Mouse (Mus musculus) gastrocnemius, adult 2 months (tissue): ENCODE measurements around the gene Prrt1. TPM values are rescaled to one million over a fixed set of nuclear protein-coding genes. Genes with fewer than 3 reads are reported as not detected.

ENCODE experiments used
- DNase-seq: peaks from one replicate; pipeline ENCODE4 v3.0.0; 2022
- H3K27ac ChIP-seq: fragments of 200-600 bp; 2 replicates; pipeline ENCODE4 v1.8.1; 2022; ENCODE audit warnings: mild to moderate bottlenecking
- H3K4me3 ChIP-seq: fragments of 200-600 bp; 2 replicates; pipeline ENCODE4 v1.8.1; 2022; ENCODE audit warnings: mild to moderate bottlenecking, moderate library complexity
- CTCF ChIP-seq: fragments of 200-600 bp; IDR thresholded peaks from 2 replicates; pipeline ENCODE4 v1.8.1; 2022; ENCODE audit warnings: antibody characterized with exemption, mild to moderate bottlenecking, moderate library complexity
- intact Hi-C: fragments of 180-260 bp; cut with DNase I; formaldehyde crosslinking; loops from one replicate; pipeline ENCODE4 v1.15.1; 2025
- long read RNA-seq, 2 experiments: library from polyadenylated mRNA; stranded (forward); transcript quantifications; one replicate each; pipeline ENCODE4 v2.0.0; 2021
- total RNA-seq, 2 experiments: library from RNA; stranded (reverse); gene quantifications; 2 replicates each; pipeline ENCODE4 v1.2.3; 2021

Gene Prrt1
- total RNA-seq: under 1 TPM; 0.28 to 0.36 TPM
- long read RNA-seq, experiment 1: 0 reads
- long read RNA-seq, experiment 2: 0 reads

DNA sequence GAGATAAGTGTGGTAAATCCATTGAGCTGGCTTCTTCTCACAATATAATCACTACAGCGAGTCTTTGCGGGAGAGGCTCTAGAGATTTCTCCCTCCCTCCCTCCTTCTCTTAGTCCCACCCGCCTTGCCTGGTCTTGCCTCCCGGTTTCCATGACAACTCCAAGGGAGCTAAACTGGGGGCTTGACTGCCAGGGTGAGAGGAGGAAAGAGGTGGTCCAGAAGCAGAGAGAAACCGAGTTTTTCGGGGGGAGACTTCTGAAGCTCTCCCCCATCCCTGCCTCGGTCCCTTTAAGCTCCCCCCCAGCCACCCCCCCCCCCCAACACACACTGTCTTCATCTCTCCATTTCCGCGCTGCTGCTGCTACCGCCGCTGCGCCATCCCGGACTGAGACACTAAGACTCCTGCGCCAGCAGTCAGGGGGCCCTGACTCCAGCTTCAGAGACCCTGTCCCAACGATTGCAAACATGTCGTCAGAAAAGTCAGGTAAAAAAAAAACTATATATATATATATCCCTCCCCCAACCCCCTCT is at the start of gene Prrt1:
Prrt1 (plus strand) TSS at position 313 of the 531 bp plus-strand sequence.
- TF ChIP-seq CTCF: no peak
- intact Hi-C loops: no loop called here
- DNase-seq: no peak
- Histone ChIP-seq H3K27ac (peak within 1 kb of the TSS; percentile 96), H3K4me3 (peak within 1 kb of the TSS; percentile 94)

- intact Hi-C loops: no loop called here
- TF ChIP-seq CTCF: no peak
- H3K27ac ChIP-seq: no peak overlapping the region
- no peak for DNase-seq
- no peak overlapping the region for H3K4me3 ChIP-seq
Observed at GRCm38 (mm10) chr17:34582528-34582927, 46.8 kb upstream of the Prrt1 start.

- peak; percentile 50 for DNase-seq
- no peak overlapping the region for H3K4me3 ChIP-seq
- intact Hi-C loops: no loop called here
- H3K27ac ChIP-seq: no peak overlapping the region
- no peak for TF ChIP-seq CTCF
Observed at GRCm38 (mm10) chr17:34583397-34583796, 45.9 kb upstream of the Prrt1 start.

DNA sequence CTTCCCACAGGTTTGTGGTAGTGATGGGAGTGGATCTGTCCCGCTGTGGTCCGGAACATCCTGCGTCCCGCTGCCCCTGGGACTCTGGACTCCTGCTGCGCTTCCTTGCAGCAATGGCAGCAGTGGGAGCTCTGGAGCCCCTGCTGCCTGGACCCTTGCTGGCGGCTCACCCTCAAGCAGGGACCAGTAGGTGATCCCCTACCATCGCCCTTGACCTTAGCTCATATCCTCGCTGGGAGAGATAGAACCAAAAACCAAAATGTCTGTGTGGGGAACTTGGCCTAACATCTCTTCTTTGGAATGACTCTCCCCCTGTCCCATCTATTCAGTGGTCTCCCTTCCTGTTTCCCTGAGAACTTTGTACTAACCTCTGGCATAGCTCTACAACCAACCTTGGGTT is 45.5 kb upstream of the Prrt1 start:
- no peak overlapping the region for H3K27ac ChIP-seq
- intact Hi-C loops: no loop called here
- no peak for TF ChIP-seq CTCF
- no peak overlapping the region for H3K4me3 ChIP-seq
- DNase-seq: no peak

DNA sequence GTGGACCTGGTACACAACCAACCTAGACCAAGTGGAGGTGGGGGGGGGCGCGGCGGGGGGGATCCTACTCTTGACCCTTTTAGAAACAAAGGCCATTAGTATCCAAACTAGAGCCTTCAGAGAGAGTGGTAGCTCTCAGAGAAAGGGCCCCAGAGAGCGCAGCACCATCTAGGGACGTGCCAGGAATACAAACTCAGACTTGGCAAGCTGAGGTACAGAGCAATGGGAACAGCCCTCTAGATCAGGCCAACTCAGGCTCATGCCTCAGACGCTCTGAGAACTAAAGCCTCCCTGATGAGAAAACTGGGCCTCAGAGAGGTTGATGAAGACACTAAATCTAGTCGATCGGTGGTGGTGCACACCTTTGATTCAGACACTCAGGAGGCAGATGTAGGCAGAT is 44.2 kb upstream of the Prrt1 start:
- intact Hi-C loops: no loop called here
- Histone ChIP-seq H3K27ac (no peak overlapping the region), H3K4me3 (no peak overlapping the region)
- no peak for TF ChIP-seq CTCF
- peak; percentile 17 for DNase-seq

GRCm38 (mm10) chr17:34585877-34586771 is 43.2 kb upstream of the Prrt1 start:
- intact Hi-C loops: loop anchor here (2.0 kb wide), 1 partner anchor 657 kb away; no protein-coding TSS in a partner anchor
- no peak for TF ChIP-seq CTCF

GRCm38 (mm10) chr17:34586796-34587422 is 42.4 kb upstream of the Prrt1 start:
- TF ChIP-seq CTCF: no peak
- intact Hi-C loops: loop anchor here (2.0 kb wide), 1 partner anchor 656 kb away; no protein-coding TSS in a partner anchor
- Histone ChIP-seq H3K4me3 (peak overlapping the region; percentile 95), H3K27ac (peak overlapping the region; percentile 99)
- peak; percentile 92 for DNase-seq

More at GRCm38 (mm10) chr17:34585877-34586771, 43.2 kb upstream of the Prrt1 start:
- Histone ChIP-seq H3K4me3 (peak overlapping the region; percentile 95), H3K27ac (peak overlapping the region; percentile 99)
- peak; percentile 28 for DNase-seq

- peak; percentile 99 for DNase-seq
- Histone ChIP-seq H3K27ac (peak overlapping the region; percentile 99), H3K4me3 (peak overlapping the region; percentile 95)
- intact Hi-C loops: loop anchor here (2.0 kb wide), 1 partner anchor 655 kb away; no protein-coding TSS in a partner anchor
- TF ChIP-seq CTCF: no peak
Observed at GRCm38 (mm10) chr17:34587423-34587811, 41.9 kb upstream of the Prrt1 start.

DNA sequence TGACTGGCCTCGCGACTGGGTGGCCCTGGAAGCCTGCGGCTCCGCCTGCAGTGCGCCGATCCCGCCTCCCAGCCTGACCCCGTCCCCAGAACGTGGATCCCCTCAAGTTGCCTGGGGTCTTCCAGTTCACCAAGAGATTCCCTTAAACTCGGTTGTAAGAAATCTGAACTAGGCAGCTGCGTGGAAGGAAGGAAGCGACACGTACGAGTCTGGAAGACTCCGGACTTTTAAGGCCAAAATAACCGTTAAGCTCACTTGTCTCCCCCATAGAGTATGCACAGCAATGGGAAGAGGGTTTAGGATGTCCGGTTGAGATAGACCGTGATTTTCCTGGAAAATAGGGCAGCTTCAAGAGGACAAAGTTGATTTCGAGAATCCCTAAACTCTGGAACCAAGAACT is 41.5 kb upstream of the Prrt1 start:
- H3K27ac ChIP-seq: peak overlapping the region; percentile 99
- no peak for DNase-seq
- H3K4me3 ChIP-seq: peak overlapping the region; percentile 95
- intact Hi-C loops: loop anchor here (2.0 kb wide), 1 partner anchor 655 kb away; no protein-coding TSS in a partner anchor
- TF ChIP-seq CTCF: no peak

DNA sequence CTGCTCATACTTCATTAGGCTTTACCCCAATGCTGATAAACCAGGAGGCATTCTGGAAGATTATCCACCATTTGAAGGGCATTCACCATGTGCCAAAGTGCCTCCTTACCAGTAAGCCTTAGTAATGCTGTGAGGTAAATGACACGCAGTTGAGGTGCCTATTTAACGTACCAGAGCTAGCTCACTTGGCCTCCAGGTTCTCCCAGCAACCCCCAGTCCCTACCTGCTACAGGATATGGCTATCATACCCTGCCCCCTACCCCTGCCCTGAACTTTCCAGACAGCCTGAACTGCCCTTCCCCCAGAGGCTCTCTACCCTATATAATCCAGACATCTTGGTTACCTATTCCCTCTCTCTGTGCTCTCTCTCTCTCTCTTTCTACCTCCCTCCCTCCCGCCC is 40.6 kb upstream of the Prrt1 start:
- intact Hi-C loops: no loop called here
- Histone ChIP-seq H3K4me3 (peak overlapping the region; percentile 88; the same call in 1 of the 2 replicates), H3K27ac (peak overlapping the region; percentile 97; the same call in 1 of the 2 replicates)
- TF ChIP-seq CTCF: no peak
- DNase-seq: no peak

DNA sequence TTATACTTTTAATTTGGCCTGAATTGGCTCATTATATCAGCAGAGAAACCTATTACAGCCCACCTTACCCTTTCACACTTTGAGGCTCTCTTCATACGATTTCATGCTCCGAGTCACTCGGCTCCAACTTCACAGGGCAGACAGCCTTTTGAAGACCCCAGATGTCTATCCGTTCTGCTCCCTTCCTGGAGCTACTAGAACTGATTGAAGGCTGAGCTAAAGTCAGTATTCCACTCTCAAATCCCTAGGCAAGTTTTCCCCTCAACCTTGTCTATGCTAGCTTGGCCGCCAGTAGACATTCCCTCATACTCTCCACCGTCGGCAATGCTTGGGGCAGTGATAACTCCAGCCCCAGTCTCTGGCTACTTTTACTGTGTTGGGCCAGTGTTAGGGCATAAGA is 40.1 kb upstream of the Prrt1 start:
- intact Hi-C loops: no loop called here
- TF ChIP-seq CTCF: no peak
- peak; percentile 17 for DNase-seq
- peak overlapping the region; percentile 88 for H3K4me3 ChIP-seq
- peak overlapping the region; percentile 97 for H3K27ac ChIP-seq

GRCm38 (mm10) chr17:34589681-34590101 is 39.6 kb upstream of the Prrt1 start, which contains the start of gene Gpsm3:
Gene Gpsm3, plus strand, starts transcription at chr17:34589806.
- peak; percentile 85 for DNase-seq
- peak within 1 kb of the TSS; percentile 88 for H3K4me3 ChIP-seq
- no peak for TF ChIP-seq CTCF
- intact Hi-C loops: no loop called here
- H3K27ac ChIP-seq: peak within 1 kb of the TSS; percentile 97
